9 mouse cellular contexts compared by ENCODE assay signal in the genomic region with DNA sequence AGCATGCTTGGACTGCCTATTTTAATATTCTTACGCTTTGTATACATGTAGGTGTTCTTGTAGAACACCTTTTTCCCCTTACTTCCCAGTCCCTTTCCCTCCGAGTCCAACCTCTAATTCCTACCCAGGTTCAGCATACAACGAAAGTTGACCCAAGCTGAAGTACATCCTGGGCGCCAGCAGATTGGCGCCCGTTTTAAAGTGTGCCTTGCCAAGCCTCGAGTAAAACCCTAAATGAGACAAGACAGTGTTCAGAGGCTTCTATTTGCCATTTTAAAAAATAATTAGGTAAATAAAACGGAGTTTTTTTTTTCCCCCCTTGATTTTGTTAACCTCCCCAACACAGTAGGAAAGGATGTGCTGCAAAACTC. TPM values are rescaled to one million over a fixed set of nuclear protein-coding genes. Genes with fewer than 3 reads are reported as not detected.
A peak's percentile ranks its signal among the peaks of the same experiment; 100 is the strongest.
DNase-seq lines count a peak whose midpoint lies in the region; ATAC-seq and TF ChIP-seq lines count a peak whose summit lies in the region.
"Had no signal": no experiment of that assay in that cellular context is flagged by ENCODE, and none has a peak within 500 bp of the region (broad histone marks: within the 10 kb centered on the region; RNA-seq: fewer than 3 reads in every experiment).

No protein-coding gene starts in this region.

- in situ Hi-C loops in CH12.LX (cut with MboI; ENCODE audit: low pct_ligation_motif_present, low pct_unique_long_range_greater_than_20kb, low sequenced_read_pairs), result no loop called here

- H3K9me3 ChIP-seq in CH12.LX (replicated peaks; ENCODE audit: low read length), result no peaks in the 10 kb centered on the region
- H3K9me3 ChIP-seq in forebrain, embryonic 11.5 days (ENCODE audit: control insufficient read depth, low read length), result no peaks in the 10 kb centered on the region
- H3K9me3 ChIP-seq in liver, embryonic 15.5 days (replicated peaks), result no peaks in the 10 kb centered on the region
- H3K9me3 ChIP-seq: G1E had no signal

- intact Hi-C loops in heart, adult 2 months (cut with DNase I), result no loop called here

- no peaks in the 10 kb centered on the region for H3K27me3 ChIP-seq in heart, adult 2 months (ENCODE audit: control insufficient read depth, insufficient read depth, low read length)
- H3K27me3 ChIP-seq in CH12.LX (replicated peaks), result no peaks in the 10 kb centered on the region
- H3K27me3 ChIP-seq in forebrain, embryonic 11.5 days (ENCODE audit: control insufficient read depth, insufficient read depth, low read length), result no peaks in the 10 kb centered on the region
- H3K27me3 ChIP-seq in liver, embryonic 15.5 days, result no peaks in the 10 kb centered on the region

- H3K4me1 ChIP-seq in heart, adult 2 months (ENCODE audit: control insufficient read depth, insufficient read depth, low read length), result peaks cover 7% of the 10 kb centered on the region
- peaks cover 5 to 28% of the 10 kb centered on the region in 2 experiments for H3K4me1 ChIP-seq in CH12.LX (ENCODE audit: control insufficient read depth in 1 of 2, insufficient read depth in 2 of 2)
- H3K4me1 ChIP-seq in forebrain, embryonic 11.5 days (replicated peaks; ENCODE audit: control insufficient read depth, insufficient read depth, low read length), result no peaks in the 10 kb centered on the region; the same call in 1 of the 2 replicates
- H3K4me1 ChIP-seq in liver, embryonic 15.5 days (replicated peaks), result peaks cover 65% of the 10 kb centered on the region

- TF ChIP-seq RAD21 in CH12.LX (IDR thresholded peaks at IDR 0.05; ENCODE audit: low read depth, low read length), result no peak

- WGBS in heart, adult 2 months, result 21% methylated on average over 8 of the region's 8 CpGs
- WGBS in forebrain, embryonic 11.5 days, result 43% methylated on average over 8 of the region's 8 CpGs
- WGBS in liver, embryonic 15.5 days (ENCODE audit: insufficient replicate concordance), result 49% methylated on average over 8 of the region's 8 CpGs

- ATAC-seq in forebrain, embryonic 11.5 days (replicated peaks; ENCODE audit: low FRiP score), result no peak; the same call in 1 of the 2 replicates
- ATAC-seq in liver, embryonic 15.5 days (ENCODE audit: insufficient read depth), result no peak

- TF ChIP-seq POLR2A in heart, adult 2 months (IDR thresholded peaks at IDR 0.05; ENCODE audit: insufficient read depth, low read depth, low read length), result no peak
- no peak for TF ChIP-seq POLR2A in CH12.LX (IDR thresholded peaks at IDR 0.05; ENCODE audit: low read depth, low read length)

- H3K79me2 ChIP-seq in heart, adult 2 months (replicated peaks; ENCODE audit: control insufficient read depth, insufficient read depth, low read length), result no peaks in the 10 kb centered on the region; the same call in 1 of the 2 replicates
- no peaks in the 10 kb centered on the region for H3K79me2 ChIP-seq in CH12.LX (replicated peaks; ENCODE audit: control insufficient read depth, extremely low read depth, insufficient read depth, poor library complexity, severe bottlenecking)

- peak overlapping the region; percentile 60 for H3K4me3 ChIP-seq in heart, adult 2 months
- H3K4me3 ChIP-seq in CH12.LX (replicated peaks in 1 of 3; ENCODE audit: low read depth in 2 of 3, low read length in 2 of 3, poor library complexity in 1 of 3), result peak overlapping the region; percentile 54 to 64 (median 62)
- peak overlapping the region; percentile 64 for H3K4me3 ChIP-seq in forebrain, embryonic 11.5 days (ENCODE audit: low read depth, low read length)
- peak overlapping the region; percentile 86 for H3K4me3 ChIP-seq in liver, embryonic 15.5 days (replicated peaks)

- TF ChIP-seq EP300 in heart, adult 2 months (IDR thresholded peaks at IDR 0.05; ENCODE audit: insufficient read depth, low read depth, low read length), result no peak
- no peak for TF ChIP-seq EP300 in CH12.LX (IDR thresholded peaks at IDR 0.05; ENCODE audit: low read length)

- TF ChIP-seq CTCF in heart, adult 2 months (IDR thresholded peaks at IDR 0.05), result no peak
- TF ChIP-seq CTCF in CH12.LX (conservative IDR thresholded peaks at IDR 0.05 in 1 of 2, IDR thresholded peaks at IDR 0.05 in 1 of 2; ENCODE audit: low read depth in 2 of 2, low read length in 2 of 2), result no peak

- dilution Hi-C loops in CH12.LX (cut with MboI; ENCODE audit: extremely low pct_ligation_motif_present, extremely low pct_unique_long_range_greater_than_20kb, low sequenced_read_pairs), result no loop called here

- no peaks in the 10 kb centered on the region; the same call in 1 of the 2 replicates for H3K36me3 ChIP-seq in heart, adult 2 months (ENCODE audit: control insufficient read depth, insufficient read depth, low read length)
- H3K36me3 ChIP-seq in CH12.LX (replicated peaks in 1 of 2; ENCODE audit: control insufficient read depth in 1 of 2, insufficient read depth in 1 of 2, low read length in 1 of 2), result no peaks in the 10 kb centered on the region
- no peaks in the 10 kb centered on the region for H3K36me3 ChIP-seq in forebrain, embryonic 11.5 days (ENCODE audit: control insufficient read depth, insufficient read depth, low read length)
- 0 out of 2 replicates have a peak, but pooled peaks cover 9% of the 10 kb centered on the region for H3K36me3 ChIP-seq in liver, embryonic 15.5 days (replicated peaks)
- H3K36me3 ChIP-seq: G1E had no signal

- peak overlapping the region; percentile 77 for H3K27ac ChIP-seq in heart, adult 2 months
- no peak overlapping the region for H3K27ac ChIP-seq in CH12.LX (ENCODE audit: insufficient read depth, low read depth)
- no peak overlapping the region for H3K27ac ChIP-seq in forebrain, embryonic 11.5 days (ENCODE audit: low read depth, low read length)
- peak overlapping the region; percentile 95 for H3K27ac ChIP-seq in liver, embryonic 15.5 days (replicated peaks)

- H3K4me2 ChIP-seq in CH12.LX (ENCODE audit: insufficient read depth, low read depth, poor library complexity, severe bottlenecking), result peak overlapping the region; percentile 30
- H3K4me2 ChIP-seq in forebrain, embryonic 11.5 days (ENCODE audit: low read depth, low read length, severe bottlenecking), result peak overlapping the region; percentile 68
- H3K4me2 ChIP-seq in liver, embryonic 15.5 days, result peak overlapping the region; percentile 81

- H3K9ac ChIP-seq in heart, adult 2 months (ENCODE audit: low read depth, low read length), result peak overlapping the region; percentile 73
- peak overlapping the region; percentile 79 for H3K9ac ChIP-seq in CH12.LX (ENCODE audit: insufficient read depth, low read depth)
- H3K9ac ChIP-seq in forebrain, embryonic 11.5 days (ENCODE audit: low read length), result peak overlapping the region; percentile 84
- peak overlapping the region; percentile 77 for H3K9ac ChIP-seq in liver, embryonic 15.5 days

- no peak for DNase-seq in heart, adult 2 months
- DNase-seq in heart, postnatal 4 days, result no peak
- no peak for DNase-seq in CH12.LX (ENCODE audit: extremely low read depth)
- no peak for DNase-seq in forebrain, embryonic 11.5 days (ENCODE audit: low spot score)
- no peak for DNase-seq in yolk sac, embryonic 10.5 days (ENCODE audit: low spot score)
- no peak for DNase-seq in gastrocnemius, adult 8-10 months (ENCODE audit: low spot score in 2 of 2)
- DNase-seq in thymus, postnatal 0 days (ENCODE audit: low spot score), result no peak

TF ChIP-seq in CH12.LX, 34 proteins besides CTCF, POLR2A, EP300 and RAD21:
- TF ChIP-seq MEF2A (IDR thresholded peaks at IDR 0.05; ENCODE audit: borderline replicate concordance, low read depth, low read length) (no peak), ZKSCAN1 (IDR thresholded peaks at IDR 0.05; ENCODE audit: borderline replicate concordance, low read depth, low read length) (no peak), CHD1 (IDR thresholded peaks at IDR 0.05; ENCODE audit: low read depth, low read length) (no peak), E2F4 (IDR thresholded peaks at IDR 0.05; ENCODE audit: insufficient replicate concordance, low read depth, low read length) (no peak), KAT2A (IDR thresholded peaks at IDR 0.05; ENCODE audit: insufficient replicate concordance, low read length) (no peak), JUN (IDR thresholded peaks at IDR 0.05; ENCODE audit: insufficient read depth, low read depth, low read length) (no peak), RCOR1 (conservative IDR thresholded peaks at IDR 0.05; ENCODE audit: low read depth, low read length) (no peak), TCF12 (IDR thresholded peaks at IDR 0.05; ENCODE audit: low read depth, low read length) (no peak), IRF4 (IDR thresholded peaks at IDR 0.05; ENCODE audit: low read depth, low read length) (no peak), NELFE (IDR thresholded peaks at IDR 0.05; ENCODE audit: low read depth, low read length) (no peak), NRF1 (IDR thresholded peaks at IDR 0.05; ENCODE audit: low read depth, low read length) (no peak), ZMIZ1 (IDR thresholded peaks at IDR 0.05; ENCODE audit: low read depth, low read length) (no peak), SIN3A (IDR thresholded peaks at IDR 0.05; ENCODE audit: low read length) (no peak), USF2 (conservative IDR thresholded peaks at IDR 0.05; ENCODE audit: low read depth, low read length) (no peak), ETS1 (conservative IDR thresholded peaks at IDR 0.05; ENCODE audit: low read depth, low read length) (no peak), ZC3H11A (IDR thresholded peaks at IDR 0.05; ENCODE audit: low read depth, low read length) (no peak), JUND (conservative IDR thresholded peaks at IDR 0.05; ENCODE audit: low read depth, low read length) (no peak), MAX (IDR thresholded peaks at IDR 0.05; ENCODE audit: low read length) (no peak), PAX5 (IDR thresholded peaks at IDR 0.05; ENCODE audit: low read length) (no peak)

RNA-seq across cellular contexts. Expression of gene Akap7, which starts 11.4 kb away (rescaled TPM):
- total RNA-seq in heart, adult 2 months (2021), result 10 to 100 TPM; 56.2 to 59.1 TPM
- polyA plus RNA-seq in heart, adult 2 months (2012; rRNA removed), result 17.2 and 31.1 TPM in 2 replicates
- 10 to 100 TPM; 48.1 to 52.5 TPM for total RNA-seq in heart, postnatal 4 days (2021)
- total RNA-seq in CH12.LX (2012; rRNA removed) (3.1 and 6.2 TPM in 2 replicates), CH12.LX (2014; rRNA removed) (11.1 and 12.1 TPM in 2 replicates)
- polyA plus RNA-seq in CH12.LX (2012; ENCODE audit: insufficient read length, low read depth), result 6.7 and 7.1 TPM in 2 replicates
- polyA plus RNA-seq in forebrain, embryonic 11.5 days (2014; fragmentation: Nextera tagmentation; extraction: Ambion mirVana), result 16.2 and 19.2 TPM in 2 replicates
- polyA plus RNA-seq in liver, embryonic 15.5 days (2015; fragmentation: Nextera tagmentation; extraction: Ambion mirVana), result 17.8 and 22.2 TPM in 2 replicates
- total RNA-seq in gastrocnemius, adult 8-10 months (2022), result 10 to 100 TPM; 12.8 to 19.5 (median 16.1) TPM
- 11.7 and 14.8 TPM in 2 replicates for polyA plus RNA-seq in thymus, postnatal 0 days (2015; fragmentation: Nextera tagmentation; extraction: Ambion mirVana)
- polyA plus RNA-seq: G1E had no signal

Comparison
In these comparisons a context has a peak if more than half of its experiments do, and no peak if none do; other contexts are left out.
1. H3K27ac ChIP-seq: peak in heart, adult 2 months (single experiment) and liver, embryonic 15.5 days (single experiment); none in CH12.LX (single experiment) and forebrain, embryonic 11.5 days (single experiment).
2. H3K4me2 ChIP-seq: peak in every context shown above with its lines; median percentile 81 in liver, embryonic 15.5 days; 68 in forebrain, embryonic 11.5 days; 30 in CH12.LX.
3. Peak in every context shown above with its lines, with median percentiles within 50 percentile points of each other: H3K4me3 ChIP-seq and H3K9ac ChIP-seq.